Mouse (Mus musculus) liver, embryonic 16.5 days (tissue): ENCODE results near the gene Pou5f1. TPM values are rescaled to one million over a fixed set of nuclear protein-coding genes. Genes with fewer than 3 reads are reported as not detected.

Experiments
- ATAC-seq: fragments of 200-750 bp; cut with Nextera tagmentation; 2 replicates; pipeline ENCODE4 v1.8.0; 2017; ENCODE audit warnings: low read depth, mild to moderate bottlenecking, moderate number of reproducible peaks, moderate library complexity
- H3K27ac ChIP-seq: fragments of 300-500 bp; sonication (generic); 2 replicates; pipeline ENCODE4 v1.5.1; 2014; ENCODE audit warnings: mild to moderate bottlenecking, low read length
- H3K27me3 ChIP-seq: fragments of 300-500 bp; sonication (generic); 2 replicates; pipeline ENCODE4 v1.6.1; 2014; ENCODE audit warnings: low read depth, low read length, mixed read lengths; ENCODE audit not compliant: control insufficient read depth, insufficient read depth
- H3K36me3 ChIP-seq: fragments of 300-500 bp; sonication (generic); 2 replicates; pipeline ENCODE4 v1.6.1; 2014; ENCODE audit warnings: mild to moderate bottlenecking; ENCODE audit not compliant: control insufficient read depth, insufficient read depth
- H3K4me1 ChIP-seq: fragments of 300-500 bp; sonication (generic); 2 replicates; pipeline ENCODE4 v1.6.1; 2014; ENCODE audit warnings: low read depth, low read length, mixed read lengths; ENCODE audit not compliant: control insufficient read depth
- H3K4me2 ChIP-seq: fragments of 300-500 bp; sonication (generic); 2 replicates; pipeline ENCODE4 v1.6.1; 2014; ENCODE audit warnings: low read depth, low read length, mixed read lengths
- H3K4me3 ChIP-seq: fragments of 300-500 bp; sonication (generic); 2 replicates; pipeline ENCODE4 v1.5.1; 2014; ENCODE audit warnings: low read depth, mild to moderate bottlenecking, low read length
- H3K9ac ChIP-seq: fragments of 300-500 bp; sonication (generic); 2 replicates; pipeline ENCODE4 v1.6.1; 2014; ENCODE audit warnings: low read depth, low read length
- H3K9me3 ChIP-seq: fragments of 300-500 bp; sonication (generic); replicated peaks from 2 replicates; pipeline ENCODE4 v1.6.1; 2016; ENCODE audit warnings: low read length; ENCODE audit not compliant: control insufficient read depth
- WGBS: fragments of 180-500 bp; shearing (Covaris S2); extraction: QIAGEN DNeasy Blood & Tissue Kit; methylation state at CpG from one replicate; pipeline ENCODE4 v1.1.7; 2014; ENCODE audit not compliant: insufficient replicate concordance; 5-methylcytosine and 5-hydroxymethylcytosine counted together
- polyA plus RNA-seq: library from polyadenylated mRNA; unstranded; fragments of >200 nt; fragmentation: Nextera tagmentation; extraction: Ambion mirVana; gene quantifications from 2 replicates; pipeline ENCODE4 v1.2.1, GENCODE M21; 2015

Pou5f1 gene
- polyA plus RNA-seq, 1 experiment from 2014 or later: not detected

DNA sequence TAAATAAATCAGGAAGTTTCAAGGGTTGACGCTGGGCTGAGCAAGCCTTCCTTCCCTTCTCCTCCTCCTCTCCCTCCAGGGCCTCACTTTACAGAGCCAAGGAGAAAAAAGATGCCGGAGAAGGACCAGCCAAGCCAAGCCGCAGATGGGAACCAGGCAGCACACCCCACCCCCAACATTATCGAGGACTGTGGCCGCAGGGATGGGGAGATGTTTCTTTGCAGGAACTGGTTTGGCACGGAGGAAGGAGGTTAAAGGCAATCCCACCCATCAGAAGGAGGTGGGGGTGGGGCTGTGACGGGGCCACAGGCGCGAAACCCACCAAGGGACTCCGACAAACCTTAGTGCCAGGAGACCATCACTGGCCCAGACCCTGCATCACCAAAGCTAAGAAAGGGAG lies 19.1 kb upstream of the Pou5f1 start:
- 50% methylated on average over 10 of the region's 10 CpGs for WGBS
- H3K4me3 ChIP-seq: no peak overlapping the region
- H3K9me3 ChIP-seq: no peaks in the 10 kb centered on the region
- no peak overlapping the region for H3K4me2 ChIP-seq
- no peaks in the 10 kb centered on the region for H3K27me3 ChIP-seq
- no peak overlapping the region for H3K27ac ChIP-seq
- no peaks in the 10 kb centered on the region for H3K4me1 ChIP-seq
- no peak for ATAC-seq
- H3K36me3 ChIP-seq: no peaks in the 10 kb centered on the region
- H3K9ac ChIP-seq: no peak overlapping the region

DNA sequence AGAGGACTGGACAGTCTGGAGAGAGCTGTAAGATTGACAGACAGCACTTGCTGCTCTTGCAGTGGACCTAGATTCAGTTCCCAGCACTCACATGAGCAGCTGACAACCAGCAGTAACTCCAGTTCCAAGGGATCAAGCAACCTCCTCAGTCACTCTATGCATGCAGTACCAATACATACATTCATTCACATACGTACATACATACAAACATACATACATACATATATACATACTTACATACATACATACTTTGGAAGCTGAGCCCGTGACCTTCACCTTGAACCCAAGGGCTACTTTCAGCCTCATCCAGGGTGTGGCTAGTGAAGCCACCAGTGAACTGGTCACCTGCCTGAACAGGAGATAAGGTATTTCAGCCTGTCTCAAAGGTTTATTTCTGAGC lies 17.8 kb upstream of the Pou5f1 start:
- Histone ChIP-seq H3K4me2 (no peak overlapping the region), H3K27ac (no peak overlapping the region), H3K36me3 (no peaks in the 10 kb centered on the region), H3K27me3 (no peaks in the 10 kb centered on the region), H3K4me1 (no peaks in the 10 kb centered on the region), H3K9ac (no peak overlapping the region), H3K9me3 (no peaks in the 10 kb centered on the region), H3K4me3 (no peak overlapping the region)
- WGBS: 70% methylated on average over 2 of the region's 2 CpGs
- ATAC-seq: no peak

DNA sequence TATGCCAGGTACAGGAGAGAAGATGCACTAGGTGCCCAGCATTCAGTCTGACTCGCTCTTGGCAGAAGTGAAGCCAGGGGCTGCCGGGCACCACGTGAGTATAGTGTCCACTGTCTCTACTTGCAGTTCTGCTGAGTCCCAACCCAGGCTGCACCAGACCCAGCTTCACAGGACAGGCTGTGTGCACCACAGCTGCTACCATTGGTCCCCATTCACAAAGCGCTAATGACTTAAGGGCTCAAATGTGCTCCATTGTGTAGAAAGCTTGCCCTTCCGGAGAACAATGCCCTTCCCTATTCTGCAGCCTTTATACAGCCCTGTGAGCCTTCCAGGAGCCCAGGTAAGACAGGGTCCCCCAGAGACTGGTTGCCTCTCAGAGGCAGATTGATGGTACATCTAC lies 15.5 kb upstream of the Pou5f1 start:
- ATAC-seq: no peak
- Histone ChIP-seq H3K9ac (no peak overlapping the region), H3K4me3 (no peak overlapping the region), H3K9me3 (no peaks in the 10 kb centered on the region), H3K4me1 (no peaks in the 10 kb centered on the region), H3K4me2 (no peak overlapping the region), H3K36me3 (no peaks in the 10 kb centered on the region), H3K27me3 (no peaks in the 10 kb centered on the region), H3K27ac (no peak overlapping the region)
- 55% methylated on average over 5 of the region's 5 CpGs for WGBS

DNA sequence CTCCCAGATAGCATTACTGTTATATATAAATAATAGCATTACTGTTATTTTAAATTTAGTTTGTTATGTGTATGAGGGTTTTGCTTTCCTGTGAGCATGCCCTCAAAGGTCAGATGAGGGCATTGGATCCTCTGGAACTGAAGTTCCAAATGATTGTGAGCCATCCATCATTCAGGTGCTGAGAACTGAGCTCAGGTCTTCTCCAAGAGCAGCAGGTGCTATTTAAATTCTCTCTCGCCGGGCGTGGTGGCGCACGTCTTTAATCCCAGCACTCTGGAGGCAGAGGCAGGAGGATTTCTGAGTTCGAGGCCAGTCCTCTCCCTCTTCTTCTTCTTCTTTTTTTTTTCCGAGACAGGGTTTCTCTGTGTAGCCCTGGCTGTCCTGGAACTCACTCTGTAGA lies 8.7 kb upstream of the Pou5f1 start:
- H3K9me3 ChIP-seq: no peaks in the 10 kb centered on the region
- no peak overlapping the region for H3K27ac ChIP-seq
- no peak overlapping the region for H3K4me2 ChIP-seq
- H3K36me3 ChIP-seq: no peaks in the 10 kb centered on the region
- H3K27me3 ChIP-seq: no peaks in the 10 kb centered on the region
- H3K4me3 ChIP-seq: no peak overlapping the region
- H3K4me1 ChIP-seq: no peaks in the 10 kb centered on the region
- H3K9ac ChIP-seq: no peak overlapping the region
- 73% methylated on average over 7 of the region's 7 CpGs for WGBS
- ATAC-seq: no peak

DNA sequence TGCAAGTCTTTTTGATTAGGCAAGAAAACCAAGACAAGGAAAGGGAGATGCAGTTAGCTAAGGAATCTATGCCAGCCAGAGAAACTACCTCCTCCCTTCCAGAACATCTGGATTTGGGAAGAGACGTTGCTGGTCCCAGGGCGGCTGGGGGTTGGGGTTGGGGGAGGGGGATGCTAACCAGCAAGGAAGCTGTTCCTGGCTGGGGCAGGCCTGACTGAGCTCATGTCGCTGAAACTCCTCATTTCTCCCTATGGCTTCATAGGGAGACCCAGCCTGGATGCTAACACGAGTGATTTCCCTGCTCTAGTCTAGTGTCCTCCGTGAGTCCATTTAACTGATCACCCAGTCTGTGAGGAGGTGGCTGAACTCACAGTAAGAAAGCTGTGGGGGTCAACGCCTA lies 3.6 kb upstream of the Pou5f1 start:
- 18% methylated on average over 6 of the region's 6 CpGs for WGBS

DNA sequence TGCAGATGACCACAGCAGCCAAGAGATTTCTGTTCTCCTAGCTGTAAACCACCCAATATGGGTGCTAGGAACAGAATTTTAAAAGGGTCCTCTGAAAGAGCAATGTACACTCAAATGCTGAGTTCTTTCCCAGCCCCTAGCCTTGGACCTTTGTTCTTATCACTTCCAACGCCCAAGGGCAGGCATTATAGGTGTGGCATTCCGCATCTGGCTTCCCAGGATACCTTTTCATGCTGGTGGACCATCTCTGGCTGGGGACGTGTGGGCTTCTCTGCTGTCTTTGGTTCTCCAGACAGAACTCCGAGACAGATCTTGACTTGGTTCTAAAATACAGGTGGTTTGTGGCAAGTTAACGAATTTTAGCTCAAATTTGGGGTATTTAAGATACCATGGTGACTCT lies 3.1 kb upstream of the Pou5f1 start:
- H3K4me1 ChIP-seq: no peaks in the 10 kb centered on the region
- no peak overlapping the region for H3K27ac ChIP-seq
- H3K36me3 ChIP-seq: no peaks in the 10 kb centered on the region
- H3K4me2 ChIP-seq: no peak overlapping the region
- H3K9me3 ChIP-seq: no peaks in the 10 kb centered on the region
- H3K9ac ChIP-seq: no peak overlapping the region
- WGBS: 37% methylated on average over 5 of the region's 5 CpGs
- no peak for ATAC-seq
- no peak overlapping the region for H3K4me3 ChIP-seq
- peaks cover 31% of the 10 kb centered on the region for H3K27me3 ChIP-seq

More for the DNA sequence above, 3.6 kb upstream of the Pou5f1 start:
- H3K27ac ChIP-seq: no peak overlapping the region
- no peak overlapping the region for H3K4me2 ChIP-seq
- ATAC-seq: no peak
- H3K9me3 ChIP-seq: no peaks in the 10 kb centered on the region
- peaks cover 26% of the 10 kb centered on the region for H3K27me3 ChIP-seq
- no peaks in the 10 kb centered on the region for H3K36me3 ChIP-seq
- no peak overlapping the region for H3K4me3 ChIP-seq
- no peak overlapping the region for H3K9ac ChIP-seq
- no peaks in the 10 kb centered on the region for H3K4me1 ChIP-seq

DNA sequence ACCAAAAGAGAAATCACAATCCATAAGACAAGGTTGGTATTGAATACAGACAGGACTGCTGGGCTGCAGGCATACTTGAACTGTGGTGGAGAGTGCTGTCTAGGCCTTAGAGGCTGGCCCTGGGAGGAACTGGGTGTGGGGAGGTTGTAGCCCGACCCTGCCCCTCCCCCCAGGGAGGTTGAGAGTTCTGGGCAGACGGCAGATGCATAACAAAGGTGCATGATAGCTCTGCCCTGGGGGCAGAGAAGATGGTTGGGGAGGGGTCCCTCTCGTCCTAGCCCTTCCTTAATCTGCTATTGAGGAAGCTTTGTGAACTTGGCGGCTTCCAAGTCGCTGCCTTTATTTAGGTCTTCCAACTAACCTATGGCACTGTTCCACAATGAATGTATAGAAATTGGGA lies 2.0 kb upstream of the Pou5f1 start:
- no peak for ATAC-seq
- H3K27me3 ChIP-seq: peaks cover 36% of the 10 kb centered on the region
- 23% methylated on average over 5 of the region's 5 CpGs for WGBS

DNA sequence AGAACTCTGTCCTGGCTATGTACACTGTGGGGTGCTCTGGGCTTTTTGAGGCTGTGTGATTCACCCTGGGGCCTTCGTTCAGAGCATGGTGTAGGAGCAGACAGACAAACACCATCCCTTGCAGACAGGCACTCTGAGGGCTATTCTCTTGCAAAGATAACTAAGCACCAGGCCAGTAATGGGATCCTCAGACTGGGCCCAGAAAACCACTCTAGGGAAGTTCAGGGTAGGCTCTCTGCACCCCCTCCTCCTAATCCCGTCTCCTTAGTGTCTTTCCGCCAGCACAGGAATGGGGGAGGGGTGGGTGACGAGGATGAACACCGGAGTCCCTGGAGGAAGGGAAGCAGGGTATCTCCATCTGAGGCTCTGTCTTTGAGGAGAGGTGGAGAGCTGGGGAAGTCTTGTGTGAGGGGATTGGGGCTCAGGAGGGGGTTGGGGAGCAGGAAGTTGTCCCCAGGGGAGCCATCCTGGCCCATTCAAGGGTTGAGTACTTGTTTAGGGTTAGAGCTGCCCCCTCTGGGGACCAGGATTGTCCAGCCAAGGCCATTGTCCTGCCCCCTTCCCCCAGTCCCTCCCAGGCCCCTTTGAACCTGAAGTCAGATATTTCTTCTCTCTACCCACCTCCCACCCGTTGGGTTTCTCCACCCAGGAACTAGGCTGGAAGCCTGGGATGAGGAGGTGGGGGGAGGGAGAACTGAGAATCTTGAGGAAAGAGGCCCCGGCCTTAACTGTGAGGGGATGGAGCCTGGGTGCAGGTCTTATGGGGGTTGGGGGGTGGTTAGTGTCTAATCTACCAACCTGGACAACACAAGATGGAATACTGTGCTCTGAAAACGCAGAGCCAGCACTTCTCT lies 963 bp upstream of the Pou5f1 start:
- no peaks in the 10 kb centered on the region for H3K4me1 ChIP-seq
- no peak overlapping the region for H3K4me3 ChIP-seq
- no peak overlapping the region for H3K27ac ChIP-seq
- WGBS: 35% methylated on average over 8 of the region's 8 CpGs
- H3K9ac ChIP-seq: no peak overlapping the region
- no peaks in the 10 kb centered on the region for H3K36me3 ChIP-seq
- H3K27me3 ChIP-seq: peaks cover 41% of the 10 kb centered on the region
- H3K4me2 ChIP-seq: no peak overlapping the region
- H3K9me3 ChIP-seq: no peaks in the 10 kb centered on the region
- ATAC-seq: no peak

More for the DNA sequence above, 2.0 kb upstream of the Pou5f1 start:
- no peaks in the 10 kb centered on the region for H3K4me1 ChIP-seq
- H3K27ac ChIP-seq: no peak overlapping the region
- no peak overlapping the region for H3K9ac ChIP-seq
- no peak overlapping the region for H3K4me3 ChIP-seq
- no peaks in the 10 kb centered on the region for H3K9me3 ChIP-seq
- H3K36me3 ChIP-seq: no peaks in the 10 kb centered on the region
- H3K4me2 ChIP-seq: no peak overlapping the region

DNA sequence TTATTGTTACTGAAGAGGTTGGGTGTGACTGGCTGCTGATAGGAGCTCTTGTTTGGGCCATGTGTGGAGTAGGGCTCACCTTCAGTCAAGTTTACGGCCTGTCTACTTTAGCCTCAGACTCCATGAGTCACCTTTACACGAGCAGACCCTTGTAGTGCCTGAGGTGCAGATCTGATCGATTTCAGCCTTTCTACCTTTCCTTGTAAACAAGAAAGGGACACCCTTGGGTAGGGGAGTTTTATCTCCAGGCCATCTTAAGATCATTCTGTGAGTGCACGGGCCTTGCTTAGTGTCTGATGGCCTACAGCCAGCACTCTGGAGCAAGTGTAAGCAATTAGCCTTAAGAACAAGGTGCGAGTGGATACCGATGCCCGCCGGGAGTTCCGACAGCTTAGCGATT lies 1.1 kb downstream of the Pou5f1 start:
- Histone ChIP-seq H3K4me1 (no peaks in the 10 kb centered on the region), H3K9ac (no peak overlapping the region), H3K4me2 (no peak overlapping the region), H3K27ac (no peak overlapping the region), H3K9me3 (no peaks in the 10 kb centered on the region), H3K4me3 (no peak overlapping the region), H3K36me3 (no peaks in the 10 kb centered on the region), H3K27me3 (peaks cover 41% of the 10 kb centered on the region)
- WGBS: 18% methylated on average over 10 of the region's 10 CpGs
- no peak for ATAC-seq
